Mouse (Mus musculus): Measurements from ENCODE around the gene Acsf3.

Gene Acsf3

GRCm38 (mm10) chr8:122850641-122851240 lies 75.5 kb downstream of the Acsf3 start:
- no peak for DNase-seq (ENCODE audit: low spot score in 2 of 2)

GRCm38 (mm10) chr8:122851692-122852545 lies 76.6 kb downstream of the Acsf3 start:
- no peak for DNase-seq (ENCODE audit: low spot score in 2 of 2)

- DNase-seq (ENCODE audit: low spot score in 2 of 2), result no peak
These were observed 77.2 kb downstream of the Acsf3 start for GRCm38 (mm10) chr8:122852546-122852905.

GRCm38 (mm10) chr8:122853340-122853771 lies 78.1 kb downstream of the Acsf3 start:
- no peak for DNase-seq (ENCODE audit: low spot score in 2 of 2)

GRCm38 (mm10) chr8:122854388-122854787 lies 79.1 kb downstream of the Acsf3 start:
- DNase-seq (ENCODE audit: low spot score in 2 of 2), result no peak

GRCm38 (mm10) chr8:122855123-122855522 lies 79.8 kb downstream of the Acsf3 start:
- DNase-seq (ENCODE audit: low spot score in 2 of 2), result no peak

- DNase-seq (ENCODE audit: low spot score in 2 of 2), result no peak
These were observed 81.0 kb downstream of the Acsf3 start for GRCm38 (mm10) chr8:122856288-122856687.

GRCm38 (mm10) chr8:122859843-122860242 lies 84.6 kb downstream of the Acsf3 start:
- DNase-seq (ENCODE audit: low spot score in 2 of 2), result no peak

- no peak for DNase-seq (ENCODE audit: low spot score in 2 of 2)
These were observed 89.4 kb downstream of the Acsf3 start for GRCm38 (mm10) chr8:122864719-122865129.

GRCm38 (mm10) chr8:122865441-122865840 lies 90.2 kb downstream of the Acsf3 start:
- DNase-seq (ENCODE audit: low spot score in 2 of 2), result no peak

- DNase-seq (ENCODE audit: low spot score in 2 of 2), result no peak
These were observed 90.9 kb downstream of the Acsf3 start for GRCm38 (mm10) chr8:122866231-122866630.
